ENCODE assay signal across 17 mouse cellular contexts in the genomic region with DNA sequence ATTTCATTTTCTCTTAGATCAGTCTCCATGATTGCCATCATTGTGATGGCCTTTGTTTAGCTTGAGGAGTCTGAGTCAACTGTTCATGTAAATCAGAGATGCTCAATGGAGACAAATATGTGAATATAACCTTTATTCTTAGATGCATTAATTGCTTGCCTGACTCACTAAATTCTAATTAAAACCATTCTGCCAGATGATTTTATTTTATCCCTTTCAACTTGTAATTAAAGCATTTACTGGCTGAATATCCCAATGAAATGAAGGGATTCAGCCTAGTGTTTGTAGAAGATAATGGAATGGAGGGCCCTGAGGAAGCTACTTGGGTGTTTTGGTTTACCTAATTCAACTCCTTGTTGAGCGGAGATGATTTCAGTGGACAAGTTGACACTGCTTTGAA.
DNase-seq lines count a peak whose midpoint lies in the region; ATAC-seq and TF ChIP-seq lines count a peak whose summit lies in the region.
"Had no signal": no experiment of that assay in that cellular context is flagged by ENCODE, and none has a peak within 500 bp of the region (broad histone marks: within the 10 kb centered on the region; RNA-seq: fewer than 3 reads in every experiment).

No protein-coding gene starts in this region.

- no peaks in the 10 kb centered on the region for H3K9me3 ChIP-seq in midbrain, embryonic 14.5 days (ENCODE audit: control insufficient read depth, low read length)
- no peaks in the 10 kb centered on the region for H3K9me3 ChIP-seq in midbrain, postnatal 0 days (ENCODE audit: low read length)
- H3K9me3 ChIP-seq in forebrain, postnatal 0 days (ENCODE audit: low read length): no peaks in the 10 kb centered on the region
- H3K9me3 ChIP-seq: embryonic facial prominence, embryonic 10.5 days; embryonic facial prominence, embryonic 12.5 days; forebrain, embryonic 13.5 days; forebrain, embryonic 15.5 days had no signal

- H3K4me3 ChIP-seq in midbrain, embryonic 14.5 days (replicated peaks; ENCODE audit: low read depth, low read length): no peak overlapping the region
- H3K4me3 ChIP-seq in midbrain, postnatal 0 days (ENCODE audit: low read depth, low read length): no peak overlapping the region
- no peak overlapping the region for H3K4me3 ChIP-seq in forebrain, postnatal 0 days (ENCODE audit: low read depth, low read length)
- no peak overlapping the region for H3K4me3 ChIP-seq in layer of hippocampus, adult 2 months
- H3K4me3 ChIP-seq: embryonic facial prominence, embryonic 10.5 days; embryonic facial prominence, embryonic 12.5 days; forebrain, embryonic 13.5 days; forebrain, embryonic 15.5 days had no signal

- H3K27ac ChIP-seq in midbrain, embryonic 14.5 days (replicated peaks; ENCODE audit: low read depth, low read length): no peak overlapping the region
- H3K27ac ChIP-seq in midbrain, postnatal 0 days (ENCODE audit: low read depth, low read length): no peak overlapping the region
- no peak overlapping the region for H3K27ac ChIP-seq in forebrain, postnatal 0 days (ENCODE audit: low read depth, low read length)
- no peak overlapping the region for H3K27ac ChIP-seq in layer of hippocampus, adult 2 months
- H3K27ac ChIP-seq: embryonic facial prominence, embryonic 10.5 days; embryonic facial prominence, embryonic 12.5 days; forebrain, embryonic 13.5 days; forebrain, embryonic 15.5 days had no signal

- H3K36me3 ChIP-seq in midbrain, embryonic 14.5 days (ENCODE audit: control insufficient read depth, insufficient read depth, low read length): no peaks in the 10 kb centered on the region
- no peaks in the 10 kb centered on the region for H3K36me3 ChIP-seq in midbrain, postnatal 0 days (ENCODE audit: insufficient read depth, low read length)
- H3K36me3 ChIP-seq in forebrain, postnatal 0 days (ENCODE audit: insufficient read depth): no peaks in the 10 kb centered on the region
- H3K36me3 ChIP-seq: embryonic facial prominence, embryonic 10.5 days; embryonic facial prominence, embryonic 12.5 days; forebrain, embryonic 15.5 days had no signal

- TF ChIP-seq CTCF in midbrain, postnatal 0 days (IDR thresholded peaks at IDR 0.05): no peak
- TF ChIP-seq CTCF in forebrain, postnatal 0 days (IDR thresholded peaks at IDR 0.05; ENCODE audit: low read depth): no peak
- TF ChIP-seq CTCF in layer of hippocampus, adult 2 months (conservative IDR thresholded peaks at IDR 0.05): no peak

- H3K4me1 ChIP-seq in midbrain, embryonic 14.5 days (ENCODE audit: control insufficient read depth, insufficient read depth, low read length): no peaks in the 10 kb centered on the region
- H3K4me1 ChIP-seq in midbrain, postnatal 0 days (ENCODE audit: insufficient read depth, low read length): no peaks in the 10 kb centered on the region
- H3K4me1 ChIP-seq in forebrain, postnatal 0 days (ENCODE audit: insufficient read depth): no peaks in the 10 kb centered on the region
- H3K4me1 ChIP-seq: embryonic facial prominence, embryonic 10.5 days; embryonic facial prominence, embryonic 12.5 days; forebrain, embryonic 13.5 days; forebrain, embryonic 15.5 days had no signal

- ATAC-seq in midbrain, embryonic 14.5 days (ENCODE audit: low FRiP score, low TSS enrichment): no peak
- no peak for ATAC-seq in midbrain, postnatal 0 days (ENCODE audit: low FRiP score)
- ATAC-seq in forebrain, postnatal 0 days: no peak
- ATAC-seq: forebrain, embryonic 13.5 days; forebrain, embryonic 15.5 days had no signal

- no peak overlapping the region for H3K9ac ChIP-seq in midbrain, embryonic 14.5 days (replicated peaks; ENCODE audit: low read length)
- no peak overlapping the region for H3K9ac ChIP-seq in midbrain, postnatal 0 days (replicated peaks; ENCODE audit: low read length, poor library complexity, severe bottlenecking)
- H3K9ac ChIP-seq in forebrain, postnatal 0 days: no peak overlapping the region
- H3K9ac ChIP-seq: embryonic facial prominence, embryonic 12.5 days; forebrain, embryonic 13.5 days; forebrain, embryonic 15.5 days had no signal

- no peaks in the 10 kb centered on the region for H3K27me3 ChIP-seq in midbrain, embryonic 14.5 days (ENCODE audit: control insufficient read depth, insufficient read depth, low read length)
- H3K27me3 ChIP-seq in midbrain, postnatal 0 days (ENCODE audit: insufficient read depth, low read length): no peaks in the 10 kb centered on the region
- H3K27me3 ChIP-seq in forebrain, postnatal 0 days (ENCODE audit: insufficient read depth, low read length): no peaks in the 10 kb centered on the region
- H3K27me3 ChIP-seq: embryonic facial prominence, embryonic 12.5 days; forebrain, embryonic 13.5 days; forebrain, embryonic 15.5 days had no signal

- WGBS in midbrain, embryonic 14.5 days: 94% methylated on average over 1 of the region's 1 CpGs
- 88% methylated on average over 1 of the region's 1 CpGs for WGBS in midbrain, postnatal 0 days
- 81% methylated on average over 1 of the region's 1 CpGs for WGBS in forebrain, postnatal 0 days

- DNase-seq in midbrain, embryonic 14.5 days: peak; percentile 8
- no peak for DNase-seq in midbrain, postnatal 0 days (ENCODE audit: low spot score)
- DNase-seq in Muller cell, postnatal 12 days (ENCODE audit: inconsistent ontology term): peak; percentile 76
- DNase-seq in forebrain, postnatal 0 days: no peak
- no peak for DNase-seq in layer of hippocampus, adult 2 months (ENCODE audit: low spot score in 2 of 2)
- DNase-seq: adrenal gland, adult 2 months; adrenal gland, postnatal 10 days; adrenal gland, postnatal 25 days; cerebellum, adult 11-12 months; cerebellum, adult 2 months; cerebellum, adult 9-10 months; cerebellum, postnatal 10 days; cerebellum, postnatal 25 days had no signal

- no peak overlapping the region for H3K4me2 ChIP-seq in midbrain, embryonic 14.5 days (ENCODE audit: low read length)
- H3K4me2 ChIP-seq in midbrain, postnatal 0 days (ENCODE audit: low read depth, low read length, poor library complexity, severe bottlenecking): no peak overlapping the region
- H3K4me2 ChIP-seq in forebrain, postnatal 0 days (ENCODE audit: low read depth): no peak overlapping the region
- H3K4me2 ChIP-seq: embryonic facial prominence, embryonic 12.5 days; forebrain, embryonic 13.5 days; forebrain, embryonic 15.5 days had no signal

Comparison
In these comparisons a context has a peak if more than half of its experiments do, and no peak if none do; other contexts are left out.
1. DNase-seq: peak in midbrain, embryonic 14.5 days (single experiment) and Muller cell, postnatal 12 days (single experiment); none in midbrain, postnatal 0 days (single experiment), forebrain, postnatal 0 days (single experiment) and layer of hippocampus, adult 2 months (0 of 2).